Mouse (Mus musculus) liver, adult 2 months (tissue): ENCODE data around the gene Col6a2. TPM values are rescaled to one million over a fixed set of nuclear protein-coding genes. Genes with fewer than 3 reads are reported as not detected.

Experiments used
- DNase-seq: peaks from one replicate; pipeline ENCODE4 v3.0.0-alpha.2; 2011; ENCODE audit warnings: low read depth, low spot score; ENCODE audit errors: extremely low read depth
- H3K27ac ChIP-seq: fragments of 200-500 bp; replicated peaks from 2 replicates; pipeline ENCODE4 v1.5.1; 2012; ENCODE audit warnings: low read depth, mild to moderate bottlenecking, control low read depth, inconsistent platforms, low read length; ENCODE audit not compliant: insufficient read depth
- H3K27me3 ChIP-seq: fragments of 200-500 bp; 2 replicates; pipeline ENCODE4 v1.6.1; 2012; ENCODE audit warnings: mild to moderate bottlenecking, moderate library complexity, low read length, inconsistent platforms; ENCODE audit not compliant: control insufficient read depth, insufficient read depth
- H3K36me3 ChIP-seq: fragments of 200-500 bp; 2 replicates; pipeline ENCODE4 v1.6.1; 2012; ENCODE audit warnings: low read length, inconsistent platforms; ENCODE audit not compliant: control insufficient read depth, insufficient read depth
- H3K4me1 ChIP-seq: fragments of 200-500 bp; 2 replicates; pipeline ENCODE4 v1.6.1; 2011; ENCODE audit warnings: low read length; ENCODE audit not compliant: control insufficient read depth, insufficient read depth
- H3K4me3 ChIP-seq: fragments of 200-500 bp; 2 replicates; pipeline ENCODE4 v1.5.1; 2011; ENCODE audit warnings: low read depth, mild to moderate bottlenecking, control low read depth, low read length, moderate library complexity; ENCODE audit not compliant: insufficient read depth
- H3K79me2 ChIP-seq: fragments of 200-500 bp; 2 replicates; pipeline ENCODE4 v1.6.1; 2012; ENCODE audit warnings: inconsistent platforms, mild to moderate bottlenecking, low read length, moderate library complexity; ENCODE audit not compliant: control insufficient read depth, insufficient read depth
- H3K9ac ChIP-seq: fragments of 200-500 bp; 2 replicates; pipeline ENCODE4 v1.6.1; 2012; ENCODE audit warnings: low read depth, mild to moderate bottlenecking, control low read depth, inconsistent platforms, low read length
- CTCF ChIP-seq: fragments of 200-500 bp; IDR thresholded peaks from 2 replicates; pipeline ENCODE4 v1.5.1; 2011; ENCODE audit warnings: low read depth, low read length, control low read depth
- POLR2A ChIP-seq: fragments of 200-500 bp; IDR thresholded peaks from 2 replicates; pipeline ENCODE4 v1.6.1; 2011; ENCODE audit warnings: low read length, control low read depth; ENCODE audit not compliant: insufficient read depth; ENCODE audit errors: extremely low read depth
- WGBS: fragments of 180-500 bp; shearing (Covaris S2); methylation state at CpG from one replicate; pipeline ENCODE4 v1.1.7; 2018; 5-methylcytosine and 5-hydroxymethylcytosine counted together
- polyA plus RNA-seq: library from polyadenylated mRNA; depleted of rRNA; stranded (reverse); fragments of >200 nt; gene quantifications from 2 replicates; pipeline ENCODE4 v1.2.3, GENCODE M21; 2012
- total RNA-seq: library from RNA; depleted of rRNA; stranded (reverse); fragments of >200 nt; gene quantifications from 2 replicates; pipeline ENCODE4 v1.2.3, GENCODE M21; 2014

The Col6a2 gene
- total and polyA plus RNA-seq, 2 experiments = 1.8 to 3.6 TPM

DNA sequence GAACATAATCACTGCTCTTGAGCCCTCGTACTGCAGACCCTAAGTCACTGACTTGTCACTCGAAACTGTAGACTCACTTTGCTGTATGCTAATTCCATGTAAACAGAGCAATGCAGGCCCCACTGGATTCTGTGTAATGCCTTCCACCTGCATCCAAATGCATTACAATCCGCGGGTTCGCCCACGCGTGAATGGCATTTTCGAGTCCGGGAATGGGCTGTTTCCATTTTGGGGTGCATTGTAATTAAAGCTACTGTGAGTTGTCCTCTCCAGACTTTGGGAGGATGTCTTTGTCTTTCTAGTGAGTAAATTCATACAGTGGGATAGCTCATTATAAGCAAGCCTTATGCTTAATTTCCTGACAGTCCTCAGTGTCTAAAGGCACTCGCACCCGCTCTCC, 42.1 kb upstream of the Col6a2 start:
- TF ChIP-seq POLR2A (no peak), CTCF (no peak)
- 92% methylated on average over 11 of the region's 11 CpGs for WGBS

DNA sequence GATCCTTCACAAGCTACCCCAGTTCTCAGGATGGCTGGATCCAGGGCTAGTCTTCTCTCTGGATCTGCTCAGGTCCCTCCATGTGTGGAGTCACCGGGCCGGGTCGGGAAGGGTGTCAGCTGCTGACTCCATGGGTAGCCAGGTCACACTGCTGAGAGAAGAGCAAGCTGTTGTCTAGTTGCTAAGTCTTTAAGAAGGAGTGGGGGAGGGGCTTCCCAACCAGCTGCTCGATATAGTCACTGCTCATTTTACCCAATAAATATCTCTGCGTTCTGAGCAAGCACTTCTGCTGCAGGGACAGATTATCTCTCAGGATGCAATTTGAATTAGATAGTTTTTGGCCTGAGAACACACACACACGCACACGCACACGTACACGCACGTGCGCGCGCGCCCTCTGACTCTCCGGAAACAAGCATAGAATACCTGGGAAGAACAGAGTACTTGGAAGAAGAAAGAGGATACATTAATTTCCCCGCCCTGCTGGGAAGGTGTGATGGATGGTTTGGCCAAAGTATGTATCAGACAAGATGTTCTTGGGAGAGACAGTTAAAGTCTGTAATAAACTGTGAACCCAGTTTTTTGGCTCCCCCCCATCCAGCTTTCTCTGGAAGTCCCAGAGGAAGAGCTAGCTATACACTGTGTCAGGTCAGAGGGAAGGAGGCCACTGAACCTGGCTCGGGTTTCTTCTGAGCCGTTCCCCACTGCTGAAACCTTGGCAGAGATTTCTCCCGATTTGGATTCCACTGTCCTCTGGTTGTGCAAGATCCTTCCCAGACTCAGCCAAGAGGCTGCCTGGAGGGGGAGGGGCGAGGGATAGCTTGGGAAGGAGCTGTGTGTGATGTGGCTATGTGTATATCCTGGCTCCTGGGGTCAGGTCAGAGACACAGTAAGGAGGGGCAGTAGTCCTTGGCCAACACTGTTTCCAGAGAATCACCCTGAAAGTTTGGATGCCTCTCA, 41.0 kb upstream of the Col6a2 start:
- H3K4me1 ChIP-seq = no peaks in the 10 kb centered on the region
- H3K9ac ChIP-seq = no peak overlapping the region
- 73% methylated on average over 20 of the region's 20 CpGs for WGBS
- H3K36me3 ChIP-seq = no peaks in the 10 kb centered on the region
- TF ChIP-seq CTCF = no peak
- TF ChIP-seq POLR2A = no peak
- H3K27ac ChIP-seq = no peak overlapping the region
- H3K79me2 ChIP-seq = no peaks in the 10 kb centered on the region
- peak; percentile 48 for DNase-seq
- no peak overlapping the region for H3K4me3 ChIP-seq
- no peaks in the 10 kb centered on the region for H3K27me3 ChIP-seq

More for the DNA sequence above, 42.1 kb upstream of the Col6a2 start:
- no peak for DNase-seq
- H3K4me1 ChIP-seq = no peaks in the 10 kb centered on the region
- H3K9ac ChIP-seq = no peak overlapping the region
- H3K36me3 ChIP-seq = no peaks in the 10 kb centered on the region
- H3K79me2 ChIP-seq = no peaks in the 10 kb centered on the region
- no peak overlapping the region for H3K4me3 ChIP-seq
- H3K27ac ChIP-seq = no peak overlapping the region
- H3K27me3 ChIP-seq = no peaks in the 10 kb centered on the region

DNA sequence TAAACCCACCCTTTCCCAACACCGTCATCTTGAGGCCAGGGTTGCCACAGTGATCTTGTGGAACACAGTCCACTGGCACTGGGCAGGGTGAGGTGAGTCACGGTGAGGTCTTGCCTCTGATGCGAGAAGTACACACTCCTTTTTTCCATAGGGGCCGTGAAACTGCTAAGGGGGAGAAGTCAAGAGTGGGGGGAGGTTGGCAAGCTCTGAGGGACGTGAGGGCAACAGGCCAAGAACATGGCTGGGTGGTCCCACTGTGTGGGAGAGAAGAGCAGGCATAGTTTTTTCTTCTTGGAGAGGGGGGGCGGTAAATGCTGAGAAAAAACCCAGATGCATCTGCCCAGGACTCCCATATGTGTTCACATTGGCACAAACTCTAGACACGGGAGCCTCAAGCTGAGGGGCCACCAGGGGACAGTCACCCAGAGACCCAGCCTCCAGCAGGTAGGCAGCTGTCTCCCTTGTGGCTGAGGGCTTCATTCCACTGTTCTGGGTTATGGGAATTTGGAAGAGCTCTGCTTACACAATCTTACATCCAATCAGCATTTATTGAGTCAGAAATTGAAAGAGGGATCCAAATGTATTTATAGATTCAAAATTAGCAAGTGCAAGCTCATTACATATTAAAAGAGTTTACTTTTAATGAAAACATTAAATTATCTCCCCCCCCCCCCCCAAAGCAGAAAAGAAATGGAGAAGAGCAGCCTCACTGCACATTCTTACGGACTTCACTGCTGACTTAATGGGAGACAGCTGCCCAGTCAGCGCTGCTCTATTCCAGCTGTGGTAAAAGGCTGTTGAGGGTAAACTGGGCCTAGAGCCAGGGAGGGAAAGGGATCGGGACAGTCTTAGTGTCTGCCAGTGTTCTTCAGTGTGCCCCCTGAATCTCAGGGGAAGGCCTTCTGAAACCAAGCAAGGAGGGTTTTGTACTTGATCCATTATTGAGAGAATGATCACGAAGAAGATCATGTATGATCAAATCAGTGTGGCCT, 30.2 kb upstream of the Col6a2 start:
- Histone ChIP-seq H3K27me3 (0 out of 2 replicates have a peak, but pooled peaks cover 3% of the 10 kb centered on the region), H3K4me1 (no peaks in the 10 kb centered on the region), H3K9ac (no peak overlapping the region), H3K79me2 (no peaks in the 10 kb centered on the region), H3K4me3 (no peak overlapping the region), H3K36me3 (no peaks in the 10 kb centered on the region), H3K27ac (no peak overlapping the region)
- TF ChIP-seq CTCF (no peak), POLR2A (no peak)
- WGBS = 82% methylated on average over 11 of the region's 11 CpGs
- no peak for DNase-seq

DNA sequence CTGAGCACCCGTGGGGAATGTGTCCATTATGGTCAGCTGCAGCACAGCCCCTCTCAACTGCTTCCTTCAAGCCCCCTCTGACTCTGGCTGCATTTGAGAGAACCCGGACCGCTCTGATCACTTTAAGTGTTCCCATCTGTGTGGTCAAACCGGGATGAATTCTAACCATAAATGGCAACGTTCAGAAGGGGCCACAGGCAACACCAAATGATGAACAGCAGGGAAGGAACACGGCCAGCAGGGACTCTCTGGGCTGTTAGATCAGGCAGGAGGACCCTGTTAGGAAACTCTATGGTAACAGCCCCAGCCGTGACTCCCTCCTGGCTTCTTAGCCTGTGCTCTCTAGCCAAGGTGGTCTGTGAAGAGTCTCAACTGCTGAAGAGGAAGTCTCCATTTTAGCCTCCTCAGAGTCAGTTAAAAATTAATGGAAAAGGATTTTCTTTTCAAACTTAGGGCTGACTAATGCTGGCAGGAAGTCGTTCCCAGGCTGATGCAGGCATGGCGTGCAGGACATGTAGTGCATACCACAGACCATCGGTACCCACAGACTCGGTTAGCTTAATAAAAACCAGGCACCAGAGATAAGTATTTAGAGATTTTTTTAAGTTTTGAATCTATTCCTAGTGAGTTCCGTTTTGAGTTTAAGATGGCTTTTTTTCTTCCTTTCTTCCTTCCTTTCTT, 27.4 kb upstream of the Col6a2 start:
- TF ChIP-seq CTCF (no peak), POLR2A (no peak)
- no peaks in the 10 kb centered on the region for H3K4me1 ChIP-seq
- H3K4me3 ChIP-seq = no peak overlapping the region
- no peak overlapping the region for H3K9ac ChIP-seq
- H3K36me3 ChIP-seq = no peaks in the 10 kb centered on the region
- 72% methylated on average over 12 of the region's 12 CpGs for WGBS
- no peak overlapping the region for H3K27ac ChIP-seq
- DNase-seq = no peak
- H3K27me3 ChIP-seq = no peaks in the 10 kb centered on the region
- H3K79me2 ChIP-seq = no peaks in the 10 kb centered on the region

DNA sequence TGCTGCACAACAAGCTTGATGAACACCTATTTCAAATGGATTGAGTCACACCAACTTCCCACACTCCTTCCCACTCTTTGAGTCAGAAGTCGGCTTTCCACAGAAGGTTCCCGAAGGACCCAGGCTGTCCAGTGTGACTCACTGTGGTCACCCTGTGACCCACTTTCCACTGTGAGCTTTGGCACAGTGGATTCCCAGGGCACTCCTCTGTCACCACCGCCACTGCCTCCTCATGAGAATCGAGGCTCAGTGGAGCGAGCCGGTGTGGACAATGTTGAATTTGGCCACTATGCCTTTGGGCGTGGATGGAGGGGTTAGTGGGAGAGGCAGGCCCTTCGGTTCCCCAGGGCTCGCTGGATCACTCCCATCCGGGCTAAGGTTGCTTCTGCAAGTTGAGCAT, 25.3 kb upstream of the Col6a2 start:
- Histone ChIP-seq H3K27ac (no peak overlapping the region), H3K4me1 (no peaks in the 10 kb centered on the region), H3K79me2 (no peaks in the 10 kb centered on the region), H3K9ac (no peak overlapping the region), H3K36me3 (no peaks in the 10 kb centered on the region), H3K4me3 (no peak overlapping the region), H3K27me3 (no peaks in the 10 kb centered on the region)
- WGBS = 90% methylated on average over 10 of the region's 10 CpGs
- no peak for TF ChIP-seq CTCF
- TF ChIP-seq POLR2A = no peak
- no peak for DNase-seq
